Mouse (Mus musculus): Measurements from ENCODE around the gene Fabp1. TPM values are rescaled to one million over a fixed set of nuclear protein-coding genes. Genes with fewer than 3 reads are reported as not detected.

The Fabp1 gene
- polyA plus RNA-seq, 1 experiment = not detected

DNA sequence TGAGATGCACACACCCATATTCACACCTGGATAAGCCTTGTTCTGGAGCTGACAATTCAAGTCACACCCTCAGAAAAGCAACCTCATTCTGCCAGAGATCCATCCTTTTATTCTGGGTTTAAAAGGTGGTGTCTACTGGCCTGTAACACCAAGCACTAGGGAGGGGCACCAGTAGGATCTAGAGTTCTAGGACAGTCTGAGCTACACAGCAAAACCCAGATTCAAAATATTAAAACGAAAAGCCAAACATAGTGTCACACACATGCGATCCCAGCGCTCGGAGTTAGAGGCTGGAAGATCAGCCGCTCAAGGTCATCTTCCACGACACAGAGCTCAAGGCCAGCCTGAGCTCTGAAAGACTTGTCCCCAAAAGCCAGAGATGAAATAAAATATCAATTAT lies 54.8 kb downstream of the Fabp1 start:
- Histone ChIP-seq H3K27ac (ENCODE audit: insufficient read depth, low read length) (no peak overlapping the region), H3K4me3 (ENCODE audit: insufficient read depth, low read length) (no peak overlapping the region), H3K4me1 (ENCODE audit: control insufficient read depth, insufficient read depth, low read length) (no peaks in the 10 kb centered on the region)
- TF ChIP-seq CTCF (IDR thresholded peaks at IDR 0.05; ENCODE audit: extremely low read depth, insufficient read depth, low read length) = no peak
- no peak for TF ChIP-seq POLR2A (IDR thresholded peaks at IDR 0.05; ENCODE audit: extremely low read depth, insufficient read depth, low read length)

Other genes starting within 250 kb of the Fabp1 start
- gene Foxi3, start 243.3 kb upstream of the Fabp1 start, polyA plus RNA-seq (2012; rRNA removed) = not detected in 2 replicates
- gene Thnsl2, start 55.4 kb upstream of the Fabp1 start, polyA plus RNA-seq (2012; rRNA removed) = 5.0 and 5.1 TPM in 2 replicates
- gene Krcc1, start 71.8 kb downstream of the Fabp1 start, polyA plus RNA-seq (2012; rRNA removed) = 15.3 and 16.3 TPM in 2 replicates
- gene Smyd1, start 122.4 kb downstream of the Fabp1 start, polyA plus RNA-seq (2012; rRNA removed) = 1.4 and 1.9 TPM in 2 replicates
- not detected in 2 replicates for gene Cd8b1, start 123.0 kb downstream of the Fabp1 start, polyA plus RNA-seq (2012; rRNA removed)
- 0.06 TPM in 1 of 2 replicates, not detected in the other for gene Cd8a, start 173.6 kb downstream of the Fabp1 start, polyA plus RNA-seq (2012; rRNA removed)
- gene Rmnd5a, start 240.8 kb downstream of the Fabp1 start, polyA plus RNA-seq (2012; rRNA removed) = 70.9 and 72.0 TPM in 2 replicates

Measured in cortical plate, adult 2 months (tissue).